Mouse (Mus musculus) layer of hippocampus, postnatal 36 days (tissue): ENCODE measurements around the gene Nwd2. TPM values are rescaled to one million over a fixed set of nuclear protein-coding genes. Genes with fewer than 3 reads are reported as not detected.

Experiments used
- DNase-seq, 2 experiments: peaks; one replicate each; pipeline ENCODE4 v3.0.0; 2022
- total RNA-seq, 2 experiments: library from RNA; stranded (reverse); gene quantifications; 2 replicates each; pipeline ENCODE4 v1.2.3; 2021

Nwd2 gene
- total RNA-seq, 2 experiments from 2014 or later: 18.9 to 19.8 TPM

GRCm38 (mm10) chr5:63755938-63756337 lies 107.0 kb downstream of the Nwd2 start:
- DNase-seq: no peak

- no peak for DNase-seq
Observed at GRCm38 (mm10) chr5:63765886-63766285, 117.0 kb downstream of the Nwd2 start.

GRCm38 (mm10) chr5:63766715-63767114 lies 117.8 kb downstream of the Nwd2 start:
- DNase-seq: peak; percentile 37 to 55

- peak in 1 of 2 experiments; percentile 18 for DNase-seq
Observed at GRCm38 (mm10) chr5:63767464-63767863, 118.6 kb downstream of the Nwd2 start.

GRCm38 (mm10) chr5:63768220-63768619 lies 119.3 kb downstream of the Nwd2 start:
- DNase-seq: no peak

GRCm38 (mm10) chr5:63772971-63773370 lies 124.1 kb downstream of the Nwd2 start:
- no peak for DNase-seq

GRCm38 (mm10) chr5:63773603-63774002 lies 124.7 kb downstream of the Nwd2 start:
- DNase-seq: no peak

GRCm38 (mm10) chr5:63788156-63788826 lies 139.4 kb downstream of the Nwd2 start:
- DNase-seq: no peak

- peak; percentile 59 to 63 for DNase-seq
Observed at GRCm38 (mm10) chr5:63811819-63812508, 163.1 kb downstream of the Nwd2 start, which contains the start of gene 0610040J01Rik. 0610040J01Rik (plus strand) TSS chr5:63812363.

- no peak for DNase-seq
Observed at GRCm38 (mm10) chr5:63812509-63812865, 163.6 kb downstream of the Nwd2 start.

- no peak for DNase-seq
Observed at GRCm38 (mm10) chr5:63816643-63817042, 167.7 kb downstream of the Nwd2 start.

GRCm38 (mm10) chr5:63817270-63817669 lies 168.4 kb downstream of the Nwd2 start:
- DNase-seq: no peak

GRCm38 (mm10) chr5:63818975-63819374 lies 170.1 kb downstream of the Nwd2 start:
- no peak for DNase-seq

- no peak for DNase-seq
Observed at GRCm38 (mm10) chr5:63819519-63819918, 170.6 kb downstream of the Nwd2 start.

- no peak for DNase-seq
Observed at GRCm38 (mm10) chr5:63821176-63821575, 172.3 kb downstream of the Nwd2 start.

- no peak for DNase-seq
Observed at GRCm38 (mm10) chr5:63821860-63822259, 173.0 kb downstream of the Nwd2 start.

GRCm38 (mm10) chr5:63823362-63824332 lies 174.7 kb downstream of the Nwd2 start:
- DNase-seq: no peak

- DNase-seq: no peak
Observed at GRCm38 (mm10) chr5:63824599-63825350, 175.9 kb downstream of the Nwd2 start.

GRCm38 (mm10) chr5:63825881-63826280 lies 177.0 kb downstream of the Nwd2 start:
- DNase-seq: no peak

- DNase-seq: no peak
Observed at GRCm38 (mm10) chr5:63827006-63827405, 178.1 kb downstream of the Nwd2 start.

- no peak for DNase-seq
Observed at GRCm38 (mm10) chr5:63827415-63828053, 178.6 kb downstream of the Nwd2 start.
